Mouse (Mus musculus) CD8-positive naive resting alpha-beta T cell, adult 2 months (primary cell): ENCODE results near the gene Dis3l.

Experiments
- DNase-seq, 2 experiments: peaks; one replicate each; pipeline ENCODE4 v3.0.0; 2022; ENCODE audit warnings: low read depth in 2 of 2, low spot score in 2 of 2

Dis3l gene

GRCm38 (mm10) chr9:64341254-64341566, at the start of gene Dis3l:
Dis3l (minus strand) TSS chr9:64341288.
- no peak for DNase-seq

DNA sequence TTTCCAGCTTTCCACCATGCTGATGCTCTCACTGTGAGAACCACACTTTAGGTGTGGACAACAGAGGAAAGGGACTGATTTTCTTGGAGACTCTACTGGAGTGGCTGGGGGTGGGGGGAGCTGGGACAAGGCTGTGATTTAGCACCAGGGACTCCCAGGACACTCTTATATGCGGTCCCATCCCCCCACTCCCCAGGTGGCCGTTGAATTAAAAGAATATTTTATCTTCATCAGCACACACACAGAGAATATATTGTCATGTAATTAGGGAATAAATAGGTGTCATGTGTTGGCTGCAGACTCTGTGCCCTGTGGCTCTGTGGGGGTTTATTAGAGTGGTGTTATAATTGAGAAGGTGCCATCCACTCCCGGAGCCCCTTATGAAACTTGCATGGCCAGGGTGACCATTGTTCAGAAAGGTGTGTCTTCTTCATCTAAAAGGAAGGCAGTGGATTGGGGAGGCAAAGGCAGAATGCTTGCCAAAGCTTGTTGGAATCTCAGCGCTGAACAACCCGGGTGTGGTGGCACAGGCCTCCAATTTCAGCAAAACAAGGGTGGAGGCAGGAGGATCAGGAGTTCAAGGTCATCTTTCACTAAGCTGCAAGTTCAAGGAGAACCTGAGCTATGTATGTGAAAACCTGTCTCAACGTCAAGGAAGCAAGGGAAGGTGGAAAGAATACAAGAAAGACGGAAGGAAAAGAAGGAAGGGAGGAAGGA, 48.6 kb upstream of the Dis3l start:
- no peak for DNase-seq

GRCm38 (mm10) chr9:64386466-64387211, 45.6 kb upstream of the Dis3l start:
- DNase-seq: no peak

GRCm38 (mm10) chr9:64385511-64386465, 44.7 kb upstream of the Dis3l start, which contains the start of gene Megf11:
Megf11 (plus strand) TSS chr9:64385626.
- no peak for DNase-seq

DNA sequence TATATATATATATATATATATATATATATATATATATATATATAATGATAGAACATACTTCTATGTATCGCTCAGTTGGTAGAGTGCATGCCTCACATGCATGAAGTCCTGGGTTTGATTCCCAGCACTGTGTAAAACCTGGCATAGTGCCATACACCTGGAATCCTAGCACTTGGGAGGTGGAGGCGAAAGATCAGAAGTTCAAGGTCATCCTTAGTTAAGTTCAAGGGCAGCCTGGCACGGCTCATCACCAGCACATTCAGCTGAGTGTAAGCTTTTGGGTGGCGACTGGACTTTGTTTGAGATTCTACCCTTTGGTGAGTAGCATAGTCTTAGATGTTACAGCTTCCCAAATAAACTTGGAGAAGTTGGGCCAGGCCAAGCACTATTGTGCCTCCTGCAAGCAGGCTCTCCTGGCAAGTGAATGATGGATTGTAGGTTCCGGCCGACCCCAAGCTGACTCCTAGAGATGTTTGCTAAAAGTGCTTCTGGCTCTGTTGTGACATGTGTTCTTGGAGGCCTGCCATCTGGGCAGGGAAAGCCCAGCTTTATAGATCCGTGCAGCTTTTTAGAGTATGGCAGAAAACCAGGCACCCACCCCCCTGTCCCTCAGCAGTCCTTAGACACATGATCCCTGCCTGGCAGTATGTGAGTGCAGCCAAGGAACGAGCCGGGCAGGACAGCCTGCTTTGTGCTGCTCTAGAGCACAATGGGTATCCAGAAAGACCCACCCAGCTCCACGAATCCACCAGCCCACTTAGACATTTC, 42.1 kb upstream of the Dis3l start:
- DNase-seq: no peak

GRCm38 (mm10) chr9:64376380-64376779, 35.3 kb upstream of the Dis3l start:
- DNase-seq: no peak

GRCm38 (mm10) chr9:64371305-64371819, 30.3 kb upstream of the Dis3l start:
- no peak for DNase-seq

DNA sequence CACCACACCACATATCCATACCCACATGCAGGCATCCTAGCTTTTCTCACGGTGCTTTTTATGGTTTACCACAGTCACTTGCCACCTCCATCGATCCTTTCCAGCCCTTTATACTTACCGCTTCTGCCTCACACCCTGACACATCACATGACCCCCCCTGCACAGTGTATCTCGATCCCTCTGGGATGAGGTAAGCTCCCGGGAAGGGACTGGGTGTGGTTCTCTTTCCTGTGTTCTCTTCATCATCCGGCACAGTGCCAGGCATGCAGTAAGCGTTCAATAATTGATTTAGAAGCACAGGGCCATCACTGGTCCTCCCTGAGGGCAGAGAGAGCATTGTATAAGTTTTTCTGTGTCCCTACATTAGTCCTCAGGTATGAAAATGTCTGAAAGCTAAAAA, 28.8 kb upstream of the Dis3l start:
- DNase-seq: no peak

- no peak for DNase-seq
Observed at GRCm38 (mm10) chr9:64361231-64361950, 20.3 kb upstream of the Dis3l start.

- DNase-seq: no peak
Observed at GRCm38 (mm10) chr9:64355627-64356026, 14.5 kb upstream of the Dis3l start.

DNA sequence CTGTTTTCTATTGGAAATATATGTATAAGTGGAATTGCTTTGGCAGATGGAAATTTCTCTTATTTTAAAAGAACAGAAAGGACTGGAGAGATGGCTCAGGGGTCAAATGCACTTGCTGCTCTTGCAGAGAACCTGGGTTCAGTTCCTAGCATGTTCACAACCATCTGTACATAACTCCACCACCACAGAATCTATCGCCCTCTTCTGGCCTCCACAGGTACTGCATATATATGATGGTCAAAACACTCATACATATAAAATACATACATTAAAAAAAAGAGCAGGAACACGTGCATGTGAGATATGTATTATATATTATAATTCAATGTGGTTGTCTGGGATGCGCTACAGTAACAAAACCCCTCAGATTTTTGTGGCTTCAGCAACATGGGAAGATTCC, 10.1 kb upstream of the Dis3l start:
- peak; percentile 16 to 23 for DNase-seq

DNA sequence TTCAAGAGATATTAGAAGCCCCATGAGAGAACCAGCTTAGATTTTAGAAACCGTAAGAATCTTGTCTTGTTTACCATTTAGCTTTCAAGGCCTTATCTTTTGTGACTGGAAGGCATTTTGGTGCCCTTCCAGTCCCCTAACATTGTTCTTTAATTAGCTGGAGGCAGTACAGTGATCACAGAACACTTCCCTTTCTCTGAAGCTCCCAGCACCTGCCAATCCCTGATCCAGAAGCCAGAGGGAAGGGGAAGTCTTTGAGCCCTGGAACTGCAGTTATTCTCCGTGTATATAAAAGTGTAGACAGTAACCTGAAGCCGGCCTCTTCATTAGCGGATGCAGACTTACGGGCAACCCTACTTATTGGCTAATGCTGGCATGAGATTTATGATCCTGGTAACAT, 8.4 kb upstream of the Dis3l start:
- no peak for DNase-seq

DNA sequence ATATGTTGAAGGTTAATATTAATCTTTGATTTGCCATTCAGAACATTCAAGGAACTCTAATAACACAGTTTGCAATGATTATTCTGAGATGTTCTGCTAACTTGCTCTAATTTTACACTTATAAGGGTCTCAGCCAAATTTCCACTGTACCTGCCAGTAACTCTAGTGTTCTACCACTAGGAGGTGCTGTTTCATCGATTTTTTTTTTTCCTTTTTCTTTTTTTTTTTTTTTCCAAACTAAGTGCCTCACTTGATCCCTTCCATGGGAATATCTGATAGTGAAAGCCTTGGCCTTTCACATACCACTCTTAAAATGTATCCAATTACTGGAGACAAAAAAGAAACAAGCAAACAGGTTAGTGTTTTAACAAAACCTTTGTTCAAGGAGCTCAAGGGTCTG, 6.3 kb upstream of the Dis3l start:
- no peak for DNase-seq

DNA sequence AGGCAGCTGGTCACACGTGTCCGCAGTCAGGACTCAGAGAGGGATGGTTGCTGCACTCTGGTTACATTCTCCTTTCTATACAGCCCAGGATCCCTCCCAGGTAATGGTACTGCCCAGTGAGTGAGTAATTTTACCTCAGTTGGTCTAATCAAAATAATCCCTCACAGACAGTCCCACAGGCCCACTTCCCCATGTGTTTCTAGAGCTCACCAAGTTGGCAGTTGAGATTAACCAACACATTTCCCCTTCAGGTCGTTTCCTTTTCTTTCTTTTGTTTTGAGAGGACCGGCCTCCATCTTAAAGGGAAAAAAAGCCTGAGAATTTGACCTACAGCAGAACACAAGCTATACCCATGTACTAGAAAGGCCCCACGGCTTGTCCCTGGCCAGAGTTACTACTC, 4.8 kb upstream of the Dis3l start:
- no peak for DNase-seq

DNA sequence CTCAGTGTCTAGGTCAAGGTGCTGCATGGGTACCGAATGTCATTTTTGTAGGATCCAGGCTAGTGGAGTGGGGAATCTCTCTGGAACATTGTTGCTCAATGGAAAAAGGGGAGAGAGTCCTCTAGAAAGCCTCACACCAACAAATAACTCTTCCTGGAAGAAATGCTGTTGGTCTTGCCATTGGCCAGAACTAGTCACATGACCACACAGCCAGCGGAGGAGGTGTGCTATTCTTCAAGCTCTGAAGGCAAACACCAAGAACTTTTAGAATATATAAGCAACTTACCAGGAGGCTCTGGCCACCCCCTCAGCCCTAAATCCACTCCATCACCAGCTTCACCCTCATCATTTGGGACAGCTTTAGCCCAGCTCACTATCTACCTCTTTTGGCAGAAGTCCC, 2.6 kb upstream of the Dis3l start:
- DNase-seq: no peak

DNA sequence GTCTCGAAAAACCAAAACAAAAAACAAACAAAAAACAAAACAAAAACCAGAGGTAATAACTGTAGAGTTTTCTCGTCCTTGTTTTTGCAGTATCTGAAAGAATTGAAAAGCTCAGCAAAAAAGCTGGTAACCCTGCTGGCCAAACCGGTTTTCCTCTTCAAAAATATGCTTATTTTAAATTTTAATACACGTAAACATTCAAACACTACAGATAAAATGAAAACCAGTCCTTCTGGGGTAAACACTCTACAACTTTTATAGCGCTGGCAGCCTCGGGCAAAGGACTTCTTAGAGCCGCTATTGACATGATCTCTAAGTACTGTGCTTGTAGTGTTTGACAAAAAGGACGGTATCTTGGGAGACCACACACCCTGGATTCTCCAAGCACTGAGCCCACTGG, 583 bp upstream of the Dis3l start:
- no peak for DNase-seq

DNA sequence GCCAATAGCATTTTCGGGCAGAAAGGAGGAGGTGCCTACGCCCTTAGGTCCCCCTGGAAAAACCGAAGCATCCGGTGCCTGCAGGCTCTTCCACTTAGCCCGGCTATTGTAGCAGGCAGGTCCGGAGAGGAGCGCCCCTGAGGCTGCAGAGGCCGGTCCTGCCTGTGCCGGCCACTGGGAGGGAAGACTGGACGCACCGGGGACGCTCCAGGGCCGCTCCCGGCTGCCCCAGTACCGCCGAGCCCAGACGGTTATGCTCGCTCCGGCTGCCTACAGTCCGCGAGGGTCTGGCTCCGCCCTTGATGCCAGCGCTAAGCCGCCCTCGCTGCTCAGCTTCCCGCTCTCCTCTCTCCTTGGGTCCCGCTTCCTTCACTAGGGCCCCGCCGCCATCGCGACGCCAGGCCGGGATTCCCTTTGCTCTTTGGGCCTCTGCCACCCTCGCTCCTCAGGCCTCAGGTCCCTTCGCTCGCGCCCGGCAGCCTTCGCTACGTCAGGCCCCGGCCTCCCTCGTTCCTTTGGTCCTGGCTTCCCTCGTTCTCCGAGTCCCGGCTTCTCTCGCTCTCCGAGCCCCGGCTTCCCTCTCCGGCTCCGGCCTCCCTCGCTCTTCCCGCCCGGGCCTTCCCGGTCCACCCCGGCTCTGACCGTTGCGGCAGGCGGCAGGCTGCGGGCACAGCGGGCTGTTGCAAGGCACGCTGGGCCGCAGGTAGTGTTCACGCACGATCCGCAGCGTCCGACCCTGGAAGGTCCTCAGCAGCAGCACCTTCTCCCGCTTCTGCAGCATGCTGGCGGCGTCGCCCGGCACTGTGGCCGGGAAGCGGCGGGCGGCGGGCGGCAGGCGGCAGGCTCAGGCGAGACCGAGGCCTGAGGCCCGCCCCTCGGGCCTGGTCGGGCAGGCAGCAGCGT, 486 bp downstream of the Dis3l start:
- peak; percentile 54 to 63 for DNase-seq

DNA sequence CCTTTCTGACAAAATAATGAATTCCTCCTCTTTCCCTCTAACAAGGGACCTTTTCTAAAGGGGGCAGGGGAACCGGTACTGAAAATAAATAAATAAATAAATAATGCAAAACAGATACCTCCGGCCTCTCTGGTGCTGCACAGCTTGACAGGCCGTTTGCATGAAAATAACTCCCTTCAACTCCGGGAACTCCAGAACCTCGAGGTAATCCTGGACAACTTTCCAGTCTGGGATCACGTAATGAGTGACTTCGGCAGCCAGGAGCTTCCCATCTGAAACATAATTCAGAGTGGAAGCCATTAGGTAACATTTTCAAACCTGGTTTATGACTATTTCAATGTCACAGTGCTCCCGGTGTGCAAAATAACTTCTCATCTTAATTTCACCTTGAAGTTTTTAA, 1.7 kb downstream of the Dis3l start:
- DNase-seq: no peak

- no peak for DNase-seq
Observed at GRCm38 (mm10) chr9:64335825-64336224, 5.3 kb downstream of the Dis3l start.
